Mouse (Mus musculus) lung, postnatal 0 days (tissue): ENCODE measurements around the gene Olfr724. TPM values are rescaled to one million over a fixed set of nuclear protein-coding genes. Genes with fewer than 3 reads are reported as not detected.
"Not testable (repeated sequence)": the region's sequence is repeated elsewhere in the genome, so short reads cannot be mapped to it uniquely, and the experiment has no call there.

Experiments
- ATAC-seq: fragments of 200-750 bp; cut with Nextera tagmentation; 2 replicates; pipeline ENCODE4 v1.8.0; 2017; ENCODE audit warnings: moderate library complexity
- DNase-seq: peaks from one replicate; pipeline ENCODE4 v3.0.0-alpha.2; 2016; ENCODE audit warnings: low spot score
- H3K27ac ChIP-seq: fragments of 300-500 bp; sonication (generic); 2 replicates; pipeline ENCODE4 v1.5.1; 2014; ENCODE audit warnings: antibody characterized with exemption, mild to moderate bottlenecking, low read length, mixed read lengths
- H3K27me3 ChIP-seq: fragments of 300-500 bp; sonication (generic); replicated peaks from 2 replicates; pipeline ENCODE4 v1.6.1; 2014; ENCODE audit warnings: low read length, mixed read lengths; ENCODE audit not compliant: insufficient read depth
- H3K36me3 ChIP-seq: fragments of 300-500 bp; sonication (generic); 2 replicates; pipeline ENCODE4 v1.6.1; 2014; ENCODE audit warnings: low read length, mixed read lengths; ENCODE audit not compliant: insufficient read depth
- H3K4me1 ChIP-seq: fragments of 300-500 bp; sonication (generic); 2 replicates; pipeline ENCODE4 v1.6.1; 2014; ENCODE audit warnings: antibody characterized with exemption, low read depth, low read length, mixed read lengths; ENCODE audit not compliant: insufficient read depth
- H3K4me2 ChIP-seq: fragments of 300-500 bp; sonication (generic); replicated peaks from 2 replicates; pipeline ENCODE4 v1.6.1; 2014; ENCODE audit warnings: low read depth, mild to moderate bottlenecking, low read length, moderate library complexity, mixed read lengths
- H3K4me3 ChIP-seq: fragments of 300-500 bp; sonication (generic); 2 replicates; pipeline ENCODE4 v1.5.1; 2014; ENCODE audit warnings: low read depth, low read length
- H3K9ac ChIP-seq: fragments of 300-500 bp; sonication (generic); replicated peaks from 2 replicates; pipeline ENCODE4 v1.6.1; 2014; ENCODE audit warnings: low read depth, mild to moderate bottlenecking
- H3K9me3 ChIP-seq: fragments of 300-500 bp; sonication (generic); 2 replicates; pipeline ENCODE4 v1.6.1; 2016; ENCODE audit warnings: low read length, mixed read lengths
- CTCF ChIP-seq: IDR thresholded peaks from 2 replicates; pipeline ENCODE4 v1.5.1; 2016; ENCODE audit warnings: antibody characterized with exemption, mild to moderate bottlenecking
- EP300 ChIP-seq: IDR thresholded peaks from 2 replicates; pipeline ENCODE4 v1.6.1; 2016; ENCODE audit warnings: antibody characterized with exemption, mild to moderate bottlenecking, control low read depth
- WGBS: fragments of 180-500 bp; shearing (Covaris S2); extraction: QIAGEN DNeasy Blood & Tissue Kit; methylation state at CpG from one replicate; pipeline ENCODE4 v1.1.7; 2014; 5-methylcytosine and 5-hydroxymethylcytosine counted together
- polyA plus RNA-seq: library from polyadenylated mRNA; unstranded; fragments of >200 nt; fragmentation: Nextera tagmentation; extraction: Ambion mirVana; gene quantifications from 2 replicates; pipeline ENCODE4 v1.2.1, GENCODE M21; 2015

Gene Olfr724
- polyA plus RNA-seq = not detected in 2 replicates

DNA sequence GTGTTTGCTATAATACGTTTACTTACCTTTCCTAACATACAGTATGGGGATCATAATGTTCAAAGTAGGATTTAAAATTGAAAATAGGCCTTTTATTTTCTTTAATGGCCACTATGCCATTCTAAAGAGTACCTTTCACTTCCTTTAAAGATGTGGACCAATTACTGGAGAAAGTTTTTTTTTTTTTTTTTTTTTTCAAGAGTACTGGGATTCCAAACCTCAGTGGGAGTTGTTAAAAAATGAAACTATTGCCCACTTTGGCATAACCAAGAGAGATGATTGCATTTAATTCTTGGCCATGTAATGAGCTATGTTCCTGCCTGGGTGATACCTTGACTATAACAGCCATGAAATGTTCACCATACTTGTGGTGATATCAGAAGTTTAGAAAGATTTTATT is at the start of gene Olfr724:
Gene Olfr724, minus strand, starts transcription at position 101 of the 400 bp plus-strand sequence.
- not testable (repeated sequence) for H3K9me3 ChIP-seq, H3K27ac ChIP-seq, H3K36me3 ChIP-seq, ATAC-seq, H3K4me2 ChIP-seq, DNase-seq, H3K9ac ChIP-seq, H3K4me3 ChIP-seq, H3K27me3 ChIP-seq, H3K4me1 ChIP-seq
- 50% methylated on average over 1 of the region's 1 CpGs for WGBS

DNA sequence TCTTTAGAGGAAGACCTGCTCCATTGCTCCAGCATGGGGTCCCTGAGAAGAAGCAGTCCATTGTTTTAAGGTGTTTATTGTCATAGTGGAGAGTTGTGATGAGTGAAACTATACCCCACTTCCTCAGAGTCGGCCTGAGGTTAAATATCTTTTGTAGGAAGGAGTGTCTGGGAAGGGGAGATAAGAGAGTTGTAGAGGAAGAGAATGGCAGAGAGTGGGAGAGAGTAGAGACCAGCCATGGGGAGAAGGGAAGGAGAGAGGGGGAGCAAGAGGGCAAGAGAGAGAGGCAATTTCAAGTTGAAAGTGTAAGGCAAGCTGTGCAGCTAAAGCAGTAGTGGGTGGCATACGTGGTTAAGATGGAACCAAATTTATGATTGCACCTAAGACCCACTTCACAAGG is 7.2 kb downstream of the Olfr724 start:
- TF ChIP-seq CTCF = no peak
- TF ChIP-seq EP300 = no peak
- DNase-seq (no peak), ATAC-seq (no peak)
- H3K9ac ChIP-seq = no peak overlapping the region
- H3K36me3 ChIP-seq = no peaks in the 10 kb centered on the region
- H3K27ac ChIP-seq = no peak overlapping the region
- no peaks in the 10 kb centered on the region for H3K4me1 ChIP-seq
- no peak overlapping the region for H3K4me2 ChIP-seq
- no peaks in the 10 kb centered on the region for H3K27me3 ChIP-seq
- H3K4me3 ChIP-seq = no peak overlapping the region
- 26% methylated on average over 2 of the region's 2 CpGs for WGBS
- no peaks in the 10 kb centered on the region for H3K9me3 ChIP-seq

DNA sequence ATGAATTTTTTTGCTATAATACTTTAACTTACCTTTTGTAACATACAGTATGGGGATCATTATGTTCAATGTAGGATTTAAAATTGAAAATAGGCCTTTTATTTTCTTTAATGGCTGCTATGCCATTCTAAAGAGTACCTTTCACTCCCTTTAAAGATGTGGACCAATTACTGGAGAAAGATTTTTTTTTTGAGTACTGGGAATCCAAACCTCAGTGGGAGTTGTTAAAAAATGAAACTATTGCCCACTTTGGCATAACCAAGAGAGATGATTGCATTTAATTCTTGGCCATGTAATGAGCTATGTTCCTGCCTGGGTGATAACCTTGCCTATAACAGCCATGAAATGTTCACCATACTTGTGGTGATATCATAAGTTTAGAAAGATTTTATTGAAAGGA is 31.4 kb downstream of the Olfr724 start, which contains the start of gene Olfr723:
Gene Olfr723, minus strand, starts transcription at position 101 of the 400 bp plus-strand sequence.
- ATAC-seq, H3K4me3 ChIP-seq, DNase-seq: not testable (repeated sequence)

More for the DNA sequence above, 31.4 kb downstream of the Olfr724 start, which contains the start of gene Olfr723:
- H3K36me3 ChIP-seq, H3K4me1 ChIP-seq, H3K27me3 ChIP-seq, H3K27ac ChIP-seq, H3K9ac ChIP-seq, H3K4me2 ChIP-seq, H3K9me3 ChIP-seq: not testable (repeated sequence)

Other genes with a start within 250 kb of the Olfr724 start
- gene Armh4, start 179.9 kb downstream of the Olfr724 start, polyA plus RNA-seq = 1.9 and 2.7 TPM in 2 replicates
- not detected in 2 replicates for gene Olfr722, start 61.3 kb downstream of the Olfr724 start, polyA plus RNA-seq
- gene Olfr723, start 31.5 kb downstream of the Olfr724 start, polyA plus RNA-seq = not detected in 2 replicates
- not detected in 2 replicates for gene Olfr725, start 77.1 kb upstream of the Olfr724 start, polyA plus RNA-seq
- gene Olfr726, start 127.7 kb upstream of the Olfr724 start, polyA plus RNA-seq = not detected in 2 replicates
- not detected in 2 replicates for gene Olfr727, start 159.9 kb upstream of the Olfr724 start, polyA plus RNA-seq
- gene Olfr728, start 179.4 kb upstream of the Olfr724 start, polyA plus RNA-seq = not detected in 2 replicates
- gene Olfr729, start 189.6 kb upstream of the Olfr724 start, polyA plus RNA-seq = not detected in 2 replicates
- not detected in 2 replicates for gene Olfr730, start 224.9 kb upstream of the Olfr724 start, polyA plus RNA-seq